Mouse (Mus musculus) naive thymus-derived CD4-positive, alpha-beta T cell, adult 2 months (primary cell): ENCODE measurements around the gene Pdlim5.
"Not testable (repeated sequence)": the region's sequence is repeated elsewhere in the genome, so short reads cannot be mapped to it uniquely, and the experiment has no call there.

ENCODE experiments used
- DNase-seq: peaks from one replicate; pipeline ENCODE4 v3.0.0-alpha.2; 2011; ENCODE audit warnings: low read depth

Pdlim5 gene

GRCm38 (mm10) chr3:142395520-142396193 lies at the start of gene Pdlim5:
Pdlim5 (minus strand) TSS chr3:142395696.
- DNase-seq = peak; percentile 97

- no peak for DNase-seq
Observed at GRCm38 (mm10) chr3:142443710-142444043, 48.2 kb upstream of the Pdlim5 start.

GRCm38 (mm10) chr3:142443006-142443709 lies 47.7 kb upstream of the Pdlim5 start:
- DNase-seq = peak; percentile 91

- no peak for DNase-seq
Observed at GRCm38 (mm10) chr3:142442161-142442560, 46.7 kb upstream of the Pdlim5 start.

- no peak for DNase-seq
Observed at GRCm38 (mm10) chr3:142441142-142441541, 45.6 kb upstream of the Pdlim5 start.

GRCm38 (mm10) chr3:142440191-142440590 lies 44.7 kb upstream of the Pdlim5 start:
- DNase-seq = no peak

- no peak for DNase-seq
Observed at GRCm38 (mm10) chr3:142439591-142440093, 44.1 kb upstream of the Pdlim5 start.

GRCm38 (mm10) chr3:142438630-142439029 lies 43.1 kb upstream of the Pdlim5 start:
- DNase-seq = not testable (repeated sequence)

GRCm38 (mm10) chr3:142436824-142437223 lies 41.3 kb upstream of the Pdlim5 start:
- DNase-seq = no peak

- DNase-seq = no peak
Observed at GRCm38 (mm10) chr3:142436212-142436611, 40.7 kb upstream of the Pdlim5 start.

GRCm38 (mm10) chr3:142434786-142435168 lies 39.3 kb upstream of the Pdlim5 start:
- DNase-seq = no peak

- no peak for DNase-seq
Observed at GRCm38 (mm10) chr3:142434127-142434785, 38.8 kb upstream of the Pdlim5 start.

- DNase-seq = no peak
Observed at GRCm38 (mm10) chr3:142431481-142431880, 36.0 kb upstream of the Pdlim5 start.

- DNase-seq = no peak
Observed at GRCm38 (mm10) chr3:142430048-142430447, 34.6 kb upstream of the Pdlim5 start.

- DNase-seq = no peak
Observed at GRCm38 (mm10) chr3:142426806-142427205, 31.3 kb upstream of the Pdlim5 start.

GRCm38 (mm10) chr3:142424134-142424533 lies 28.6 kb upstream of the Pdlim5 start:
- DNase-seq = no peak

GRCm38 (mm10) chr3:142423501-142423917 lies 28.0 kb upstream of the Pdlim5 start:
- DNase-seq = no peak

- DNase-seq = no peak
Observed at GRCm38 (mm10) chr3:142422229-142422628, 26.7 kb upstream of the Pdlim5 start.

GRCm38 (mm10) chr3:142421470-142421869 lies 26.0 kb upstream of the Pdlim5 start:
- no peak for DNase-seq

GRCm38 (mm10) chr3:142417996-142418395 lies 22.5 kb upstream of the Pdlim5 start:
- DNase-seq = no peak

- peak; percentile 30 for DNase-seq
Observed at GRCm38 (mm10) chr3:142413345-142413885, 17.9 kb upstream of the Pdlim5 start.

- DNase-seq = no peak
Observed at GRCm38 (mm10) chr3:142410930-142411329, 15.4 kb upstream of the Pdlim5 start.
